Mouse (Mus musculus) retina, postnatal 1 day (tissue): ENCODE results near the gene Aldh2.
A peak's percentile ranks its signal among the peaks of the same experiment; 100 is the strongest.
"Not testable (repeated sequence)": the region's sequence is repeated elsewhere in the genome, so short reads cannot be mapped to it uniquely, and the experiment has no call there.

ENCODE experiments used
- DNase-seq: peaks from one replicate; pipeline ENCODE4 v3.0.0-alpha.2; 2012

Aldh2 gene

DNA sequence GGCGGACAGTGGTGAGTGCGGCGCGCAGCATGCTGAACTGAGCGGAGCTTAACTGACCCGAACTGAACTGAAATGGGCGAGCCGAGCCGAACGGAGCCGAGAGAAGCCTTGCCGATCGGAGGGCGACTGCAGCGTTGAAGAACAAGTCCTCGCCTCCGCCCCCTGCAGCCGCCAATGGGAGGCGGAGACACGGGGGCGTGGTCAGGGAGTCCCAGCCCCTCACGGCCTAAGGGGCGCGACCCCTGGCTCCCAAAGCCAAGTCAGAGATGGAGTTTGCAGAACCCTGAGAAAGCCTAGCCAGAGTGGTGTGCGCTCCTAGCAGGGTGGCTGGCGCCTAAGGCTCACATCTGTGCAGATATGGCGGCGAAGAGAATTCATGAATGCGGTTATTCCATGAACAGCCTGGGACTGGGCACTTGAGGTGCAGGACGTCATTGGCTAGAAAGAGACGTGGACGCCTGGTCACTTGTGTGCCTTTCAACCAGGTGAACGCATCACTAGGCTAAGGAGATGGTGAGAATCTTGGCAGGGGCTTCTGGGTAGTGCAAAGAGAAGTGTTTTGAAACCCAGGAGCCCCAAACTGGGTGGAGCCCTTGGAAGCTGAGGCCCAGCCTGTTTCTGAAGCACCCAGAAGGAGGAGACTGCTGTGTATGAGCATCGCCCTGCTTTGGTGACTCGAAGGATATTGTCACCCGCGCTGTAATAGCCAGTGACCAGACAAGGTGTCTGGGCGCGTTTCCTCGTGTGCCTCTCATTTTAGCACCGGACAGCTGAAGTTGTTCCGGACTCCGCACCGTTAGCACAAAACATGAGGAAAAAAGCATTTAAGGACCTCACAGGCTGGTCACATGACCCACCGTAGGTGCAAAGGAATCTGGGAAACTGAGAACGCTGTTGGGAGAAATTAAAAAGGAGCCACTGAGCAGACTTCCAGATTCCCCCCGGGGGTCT is at the start of gene Aldh2:
Gene Aldh2, minus strand, starts transcription at position 374 of the 951 bp plus-strand sequence.
- peak; percentile 89 for DNase-seq

DNA sequence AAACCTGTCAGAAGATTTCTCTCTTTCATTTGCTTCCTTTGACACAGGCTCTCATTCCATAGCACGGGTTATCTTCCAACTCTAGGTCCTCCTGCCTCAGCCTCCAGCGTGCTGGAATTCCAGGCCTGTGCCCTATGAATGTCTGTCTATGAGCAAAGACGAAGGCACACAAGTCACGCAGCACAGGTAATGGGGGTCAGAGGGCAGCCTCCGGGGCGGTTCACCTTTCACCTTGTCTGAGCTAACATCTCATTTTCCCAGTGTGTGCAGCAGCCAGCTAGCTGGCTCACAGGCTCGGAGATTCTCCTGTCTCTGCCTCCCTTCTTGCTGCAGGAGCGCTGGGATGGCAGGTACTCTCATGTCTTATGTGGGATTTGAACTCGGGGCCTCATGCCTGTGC is 46.0 kb upstream of the Aldh2 start:
- no peak for DNase-seq

DNA sequence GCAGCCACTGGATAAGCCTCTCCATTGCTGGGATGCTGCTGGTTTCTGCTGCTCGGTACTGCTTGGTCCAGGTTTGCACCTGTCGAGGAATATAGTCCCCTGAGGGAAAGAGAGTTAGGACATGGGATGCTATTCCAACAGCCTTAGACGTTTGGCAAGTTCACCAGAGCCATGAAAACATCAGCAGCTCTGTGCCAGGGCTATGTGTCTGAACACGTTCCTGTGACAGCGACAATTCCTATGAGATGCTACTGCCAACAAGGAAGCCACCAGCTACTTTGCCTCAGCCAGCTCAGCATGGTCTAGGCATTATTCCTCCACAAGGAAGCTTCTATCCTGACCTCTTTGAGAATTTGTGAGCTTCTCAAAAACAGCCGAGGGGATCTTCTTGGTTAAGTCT is 43.7 kb upstream of the Aldh2 start:
- DNase-seq = no peak

DNA sequence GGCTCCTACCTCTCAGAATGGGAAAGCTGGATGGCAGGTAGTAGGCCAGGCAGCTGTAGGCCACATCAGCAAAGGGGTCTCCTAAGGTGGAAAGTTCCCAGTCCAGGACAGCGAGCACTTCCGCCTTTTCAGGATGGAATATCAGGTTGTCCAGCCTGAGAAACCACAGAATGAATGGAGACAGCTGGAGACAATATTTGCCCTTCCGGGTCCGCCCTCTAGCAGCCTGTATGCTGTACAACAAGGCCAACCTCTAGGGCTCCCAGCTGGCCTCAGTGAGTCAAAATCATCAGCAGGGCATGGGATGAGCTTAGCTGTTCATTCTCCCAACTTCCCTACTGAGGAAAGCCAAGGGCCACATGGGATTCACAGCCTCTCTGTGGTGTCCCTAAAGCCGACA is 41.0 kb upstream of the Aldh2 start:
- no peak for DNase-seq

DNA sequence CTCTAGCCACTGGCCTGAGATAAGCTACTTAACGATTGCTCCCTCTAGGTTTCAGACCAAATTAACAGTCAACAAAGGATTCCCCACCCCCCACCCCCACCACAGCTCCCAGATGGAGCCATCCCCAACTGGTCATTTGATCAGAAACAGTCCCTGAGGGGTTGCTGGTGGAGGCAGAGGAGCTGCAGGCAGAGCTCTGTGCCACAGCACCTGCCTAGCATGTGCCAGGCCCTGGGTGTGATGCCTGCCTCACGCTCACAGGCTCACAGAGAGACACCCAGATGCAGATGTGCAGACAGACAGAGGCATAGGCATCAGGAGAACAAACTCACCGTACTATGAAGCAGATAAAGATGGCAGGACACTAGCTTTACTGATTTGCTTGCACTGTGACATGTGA is 39.2 kb upstream of the Aldh2 start:
- peak; percentile 64 for DNase-seq

DNA sequence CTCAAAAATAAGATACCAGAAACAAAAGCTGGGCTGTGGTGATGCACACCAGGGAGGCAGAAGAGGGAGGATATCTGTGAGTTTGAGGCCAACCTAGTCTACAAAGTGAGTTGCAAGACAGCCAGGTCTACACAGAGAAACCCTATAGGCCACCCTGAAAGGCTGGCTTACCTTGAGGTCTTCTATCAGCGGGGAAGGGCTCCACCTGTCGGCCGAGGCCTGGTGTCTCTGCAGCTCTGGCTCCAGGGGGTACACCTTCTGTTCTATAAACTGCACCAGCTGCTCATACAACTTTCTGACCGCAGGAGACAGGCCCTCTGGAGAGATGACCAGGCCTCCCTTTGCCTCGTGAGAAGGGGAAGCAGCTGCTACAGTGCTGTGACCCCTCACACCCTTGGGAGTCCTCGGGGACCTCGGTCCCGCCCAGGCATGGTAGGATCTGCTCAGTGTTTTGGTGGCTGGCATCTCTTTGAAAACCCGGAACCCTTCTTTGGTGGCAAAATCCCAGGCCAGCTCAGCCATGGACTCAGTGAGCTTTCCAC is 37.6 kb upstream of the Aldh2 start:
- DNase-seq = not testable (repeated sequence)

DNA sequence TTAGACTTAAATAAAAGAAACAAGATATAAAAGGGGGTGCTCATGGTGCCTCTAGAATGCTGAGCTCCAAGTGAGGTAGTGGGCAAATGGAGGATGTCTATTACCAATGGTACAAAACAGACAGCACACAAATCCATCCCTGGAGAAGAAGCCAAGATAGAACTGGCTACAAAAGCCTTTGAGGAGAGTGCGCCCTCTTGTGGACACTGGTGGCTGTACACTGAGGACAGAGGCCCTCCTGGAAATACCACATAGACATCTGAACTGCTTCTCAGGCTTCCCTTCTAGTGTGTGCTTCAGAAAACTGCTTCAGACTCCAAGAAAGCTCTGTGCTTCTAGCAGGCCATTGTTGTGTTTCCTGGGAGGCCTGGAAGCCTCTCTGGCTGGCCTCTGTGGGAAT is 34.2 kb upstream of the Aldh2 start:
- DNase-seq = peak; percentile 77

DNA sequence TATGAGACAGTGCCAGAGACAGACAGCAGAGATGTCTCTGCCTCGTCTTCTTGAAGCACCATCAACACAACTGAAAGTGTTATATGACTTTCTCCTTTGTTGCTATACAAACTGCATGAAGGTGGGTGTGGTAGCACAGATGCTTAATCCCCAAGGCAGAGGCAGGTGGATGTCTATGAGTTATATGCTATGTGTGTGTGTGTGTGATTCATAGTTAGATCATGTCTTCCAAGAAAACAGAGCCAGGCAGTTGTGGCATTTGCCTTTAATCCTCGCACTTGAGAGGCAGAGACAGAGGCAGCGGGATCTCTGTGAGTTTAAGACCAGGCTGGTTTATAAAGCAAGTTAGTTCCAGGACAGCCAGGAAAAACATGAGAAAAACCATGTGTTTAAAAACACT is 29.6 kb upstream of the Aldh2 start:
- DNase-seq = no peak

DNA sequence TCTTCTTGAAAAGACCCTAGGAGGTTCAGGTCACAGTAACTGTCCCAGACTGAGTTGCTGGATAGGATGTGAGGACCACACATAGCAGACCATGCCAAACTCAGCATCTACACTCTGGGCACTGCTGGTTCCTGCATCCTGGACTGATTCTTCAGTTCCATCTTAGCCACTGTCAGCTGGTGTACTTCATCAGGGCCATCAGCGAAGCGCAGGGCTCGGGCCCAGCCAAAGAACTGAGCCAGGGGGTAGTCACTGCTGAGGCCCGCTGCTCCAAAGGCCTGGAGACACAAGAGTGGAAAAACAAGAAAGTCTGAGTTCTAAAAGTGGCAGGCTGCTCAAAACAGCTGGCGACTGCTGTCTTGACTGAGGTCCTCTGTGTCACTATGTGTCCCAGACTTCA is 27.5 kb upstream of the Aldh2 start:
- DNase-seq = no peak

DNA sequence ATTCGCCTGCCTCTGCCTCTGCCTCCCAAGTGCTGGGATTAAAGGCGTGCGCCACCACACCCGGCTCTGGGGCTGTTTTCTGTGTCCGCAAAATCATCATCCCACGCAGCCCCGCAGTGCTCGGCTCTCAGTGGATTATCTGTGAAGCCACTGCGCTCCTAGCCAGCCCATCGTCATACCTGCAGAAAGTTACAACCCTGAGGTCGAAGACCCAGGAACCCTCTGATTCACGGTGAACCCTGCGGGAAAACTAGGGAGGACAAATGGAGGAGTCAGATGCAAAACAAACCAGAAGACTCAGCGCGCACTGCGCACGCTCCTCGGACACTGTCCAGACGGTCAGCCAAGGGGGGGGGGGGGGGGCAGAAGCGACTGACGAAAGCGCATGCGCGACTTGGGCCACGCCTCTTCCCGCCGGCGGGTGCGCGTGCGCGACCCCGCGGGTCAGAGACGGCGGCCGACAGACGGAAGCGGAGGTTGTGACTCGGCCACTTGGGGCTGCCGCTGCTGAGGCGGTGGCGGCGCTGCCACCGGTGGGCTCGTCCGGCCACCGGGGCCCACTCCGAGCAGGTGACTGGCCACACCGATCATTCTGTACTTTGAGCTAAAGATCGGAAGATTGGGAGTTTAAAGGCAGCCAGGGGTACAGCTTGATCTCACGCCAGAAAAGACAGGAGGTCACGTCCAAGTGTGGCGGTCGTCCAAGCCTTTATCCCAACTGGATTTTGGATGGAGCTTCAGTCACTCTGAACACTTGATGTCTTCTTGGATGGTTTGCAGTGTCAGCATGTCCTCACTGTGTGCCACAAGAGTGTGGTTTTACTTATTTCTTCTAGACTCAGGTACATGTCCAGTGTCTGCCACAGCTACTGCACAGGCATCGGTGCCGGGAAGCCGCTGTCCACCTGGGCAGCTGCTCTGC is 25.2 kb upstream of the Aldh2 start, which contains the start of gene Acad12:
Gene Acad12, minus strand, starts transcription at position 347 of the 922 bp plus-strand sequence.
- peak; percentile 94 for DNase-seq

DNA sequence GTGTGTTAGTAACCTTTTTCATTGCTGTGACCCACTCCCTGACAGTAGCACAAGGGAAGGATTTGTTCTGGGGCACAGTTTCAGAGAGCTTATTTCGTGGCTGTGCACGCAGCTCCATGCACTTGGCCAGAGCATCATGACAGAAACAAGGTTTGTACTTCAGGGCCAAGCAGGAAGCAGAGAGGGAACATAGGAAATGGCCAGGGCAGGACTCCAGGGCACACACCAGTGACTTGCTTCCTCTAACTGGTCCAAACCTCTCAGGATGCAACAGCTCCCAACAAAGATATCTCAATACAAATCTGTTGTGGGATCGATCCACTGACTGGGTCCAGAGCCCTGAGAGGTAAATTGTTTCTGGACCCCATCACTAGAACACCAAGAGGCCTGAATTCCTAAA is 21.3 kb upstream of the Aldh2 start:
- not testable (repeated sequence) for DNase-seq

DNA sequence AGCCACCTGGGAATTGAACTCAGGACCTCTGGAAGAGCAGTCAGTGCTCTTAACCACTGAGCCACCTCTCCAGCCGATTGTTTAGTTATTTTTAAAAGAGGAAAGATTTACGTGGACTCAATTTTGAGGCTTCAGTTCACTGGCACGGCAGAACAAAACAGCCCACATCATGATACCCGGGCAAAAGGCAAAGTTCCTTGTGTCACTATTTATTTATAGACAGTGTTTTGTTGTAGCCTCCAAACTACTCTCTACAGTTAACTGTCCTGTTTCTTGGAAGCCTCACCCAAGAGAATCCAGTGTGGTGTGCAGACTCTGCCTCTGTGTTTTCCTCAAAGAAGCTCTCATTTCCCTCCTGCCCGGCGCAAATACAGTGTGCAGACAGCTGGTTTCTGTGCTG is 18.4 kb upstream of the Aldh2 start:
- DNase-seq = no peak

DNA sequence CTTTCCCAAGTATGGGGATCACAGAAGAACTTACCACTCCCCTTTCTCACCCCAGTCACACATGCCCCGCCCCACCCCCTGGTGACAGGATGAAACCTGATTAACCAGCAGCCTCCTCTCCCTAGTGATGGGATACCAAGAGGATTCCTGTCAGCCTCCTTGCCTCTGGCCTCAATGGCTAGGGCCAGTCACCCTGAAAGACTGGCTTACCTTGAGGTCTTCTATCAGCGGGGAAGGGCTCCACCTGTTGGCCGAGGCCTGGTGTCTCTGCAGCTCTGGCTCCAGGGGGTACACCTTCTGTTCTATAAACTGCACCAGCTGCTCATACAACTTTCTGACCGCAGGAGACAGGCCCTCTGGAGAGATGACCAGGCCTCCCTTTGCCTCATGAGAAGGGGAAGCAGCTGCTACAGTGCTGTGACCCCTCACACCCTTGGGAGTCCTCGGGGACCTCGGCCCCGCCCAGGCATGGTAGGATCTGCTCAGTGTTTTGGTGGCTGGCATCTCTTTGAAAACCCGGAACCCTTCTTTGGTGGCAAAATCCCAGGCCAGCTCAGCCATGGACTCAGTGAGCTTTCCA is 16.0 kb upstream of the Aldh2 start:
- DNase-seq = not testable (repeated sequence)

DNA sequence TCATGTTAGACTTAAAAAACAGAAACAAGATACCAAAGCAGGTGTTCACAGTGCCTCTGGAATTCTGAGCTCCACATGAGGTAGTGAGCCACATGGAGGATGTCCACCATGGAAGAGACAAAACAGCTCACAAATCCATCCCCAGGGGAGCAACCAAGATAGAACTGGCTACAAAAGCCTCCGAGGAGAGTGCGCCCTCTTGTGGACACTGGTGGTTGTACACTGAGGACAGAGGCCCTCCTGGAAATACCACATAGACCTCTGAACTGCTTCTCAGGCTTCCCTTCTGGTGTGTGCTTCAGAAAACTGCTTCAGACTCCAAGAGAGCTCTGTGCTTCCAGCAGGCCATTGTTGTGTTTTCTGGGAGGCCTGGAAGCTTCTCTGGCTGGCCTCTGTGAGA is 12.5 kb upstream of the Aldh2 start:
- DNase-seq = peak; percentile 81

DNA sequence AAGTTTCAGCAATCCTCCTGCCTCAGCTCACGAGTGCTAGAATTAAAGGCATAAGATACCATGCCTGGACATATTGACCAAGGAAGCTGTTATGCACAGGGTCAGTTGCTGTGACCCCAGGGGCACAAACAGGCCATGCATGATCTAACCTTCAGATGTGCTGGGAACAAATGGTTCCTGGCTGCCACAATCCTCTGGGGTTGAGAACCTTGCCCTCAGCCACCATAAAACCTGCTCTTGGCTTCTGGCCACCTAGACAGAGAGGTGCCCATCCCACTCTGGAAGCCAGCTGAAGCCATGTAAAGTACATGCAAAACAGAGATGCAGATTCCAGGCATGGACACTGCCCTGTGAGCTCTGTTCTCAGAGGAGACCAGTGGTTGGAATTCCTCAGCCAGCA is 10.2 kb upstream of the Aldh2 start:
- DNase-seq = not testable (repeated sequence)

DNA sequence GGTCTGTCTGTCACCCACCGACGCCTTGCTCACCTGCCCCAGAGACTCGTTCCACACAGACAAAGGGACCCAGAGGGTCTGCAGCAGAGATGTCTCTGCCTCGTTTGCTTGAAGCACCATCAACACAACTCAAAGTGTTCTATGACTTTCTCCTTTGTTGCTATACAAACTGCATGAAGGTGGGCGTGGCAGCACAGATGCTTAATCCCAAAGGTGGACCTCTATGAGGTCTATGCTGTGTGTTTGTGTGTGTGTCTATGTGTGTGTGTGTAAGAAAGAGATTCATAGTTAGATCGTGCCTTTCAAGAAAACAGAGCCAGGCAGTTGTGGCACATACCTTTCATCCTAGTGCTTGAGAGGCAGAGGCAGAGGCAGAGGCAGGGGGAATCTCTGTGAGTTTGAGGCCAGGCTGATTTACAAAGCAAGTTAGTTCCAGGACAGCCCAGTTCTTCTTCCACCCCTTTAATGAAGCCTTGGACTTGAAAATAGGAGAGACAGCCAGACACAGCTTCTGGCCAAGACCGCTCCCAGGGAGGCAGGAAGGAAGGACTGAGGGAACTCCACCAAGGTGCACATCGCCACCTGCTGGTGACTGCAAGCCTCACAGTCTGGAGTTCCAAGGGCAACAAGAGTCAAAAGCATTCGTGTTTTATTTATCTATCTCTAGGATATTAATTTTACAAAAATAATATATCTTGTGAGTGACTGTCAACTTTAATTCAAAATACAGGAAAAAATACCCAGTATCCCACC is 8.1 kb upstream of the Aldh2 start:
- DNase-seq = peak; percentile 83

DNA sequence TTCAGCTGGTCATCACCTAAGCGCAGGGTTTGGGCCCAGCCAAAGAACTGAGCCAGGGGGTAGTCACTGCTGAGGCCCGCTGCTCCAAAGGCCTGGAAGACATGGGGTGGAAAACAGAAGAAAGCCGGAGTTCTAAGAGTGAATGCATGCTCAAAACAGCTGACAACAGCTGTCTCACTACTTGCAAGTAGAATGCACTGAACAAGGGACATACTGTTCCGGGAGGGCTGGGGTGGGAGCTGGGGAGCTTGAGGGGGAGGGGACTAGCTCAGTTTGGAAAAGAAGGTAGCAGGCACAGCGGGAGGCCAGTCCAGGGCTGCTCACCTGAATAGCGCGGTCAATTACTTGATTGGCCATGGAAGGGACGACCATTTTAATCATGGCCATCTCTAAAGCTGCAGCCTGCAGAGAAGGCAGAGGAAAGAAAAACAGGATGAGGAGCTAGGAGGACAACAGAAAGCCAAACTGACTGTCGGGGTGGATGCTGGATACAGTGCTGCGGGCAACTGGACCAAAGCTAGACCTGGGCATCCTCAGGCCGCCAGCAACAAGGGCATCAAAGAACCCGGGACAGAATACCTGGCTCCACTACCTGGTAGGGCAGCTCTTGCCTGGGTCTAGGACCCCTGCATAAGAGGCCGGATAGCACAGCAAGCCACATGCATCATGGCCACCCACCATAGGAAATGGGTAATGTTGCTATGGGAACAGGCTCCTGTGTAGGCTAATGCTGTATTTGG is 5.4 kb upstream of the Aldh2 start:
- no peak for DNase-seq

DNA sequence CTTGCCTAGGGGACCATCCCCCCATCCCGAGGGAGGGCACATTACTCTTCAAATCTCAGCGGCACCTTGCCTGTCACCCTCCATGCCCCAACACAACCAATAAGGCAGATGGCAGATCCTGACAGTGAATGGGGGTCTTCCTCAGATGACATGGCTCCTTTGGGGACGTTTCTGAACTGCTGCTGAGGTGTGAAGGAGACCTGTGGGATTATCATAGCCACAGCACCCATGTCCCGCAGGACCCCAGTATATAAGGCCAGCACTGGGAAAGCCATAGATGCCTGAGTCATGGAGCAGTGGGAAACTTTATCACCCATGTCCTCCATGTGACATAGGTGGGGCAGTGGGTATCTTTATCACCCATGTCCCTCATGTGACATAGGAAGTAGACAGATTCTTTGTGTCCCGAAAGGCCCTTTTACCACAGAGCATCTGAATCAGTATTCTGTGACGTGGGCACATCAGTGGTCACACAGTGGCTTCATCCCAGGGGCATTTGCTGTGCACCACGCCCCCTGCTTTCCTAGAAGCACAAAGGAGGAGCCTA is 4.4 kb upstream of the Aldh2 start:
- no peak for DNase-seq

DNA sequence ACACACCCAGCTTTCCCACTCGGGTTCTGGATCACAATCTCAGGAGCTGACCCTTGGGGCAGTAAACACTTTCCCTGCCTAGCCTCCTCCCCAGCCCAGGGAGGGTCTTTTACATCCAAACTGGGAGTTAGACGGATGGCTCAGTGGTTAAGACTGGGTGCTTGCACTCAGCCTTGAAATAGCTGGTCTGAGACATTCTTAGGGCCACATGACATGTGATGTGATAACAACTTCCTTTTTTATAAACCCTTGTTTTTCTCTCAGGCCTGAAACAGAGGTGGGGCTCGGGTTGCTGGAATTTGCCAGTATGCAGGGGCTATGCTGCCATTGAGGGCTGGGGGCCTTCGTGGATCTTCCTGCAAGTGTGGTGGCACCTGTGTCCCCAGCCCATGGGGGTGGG is 3.7 kb upstream of the Aldh2 start:
- no peak for DNase-seq

DNA sequence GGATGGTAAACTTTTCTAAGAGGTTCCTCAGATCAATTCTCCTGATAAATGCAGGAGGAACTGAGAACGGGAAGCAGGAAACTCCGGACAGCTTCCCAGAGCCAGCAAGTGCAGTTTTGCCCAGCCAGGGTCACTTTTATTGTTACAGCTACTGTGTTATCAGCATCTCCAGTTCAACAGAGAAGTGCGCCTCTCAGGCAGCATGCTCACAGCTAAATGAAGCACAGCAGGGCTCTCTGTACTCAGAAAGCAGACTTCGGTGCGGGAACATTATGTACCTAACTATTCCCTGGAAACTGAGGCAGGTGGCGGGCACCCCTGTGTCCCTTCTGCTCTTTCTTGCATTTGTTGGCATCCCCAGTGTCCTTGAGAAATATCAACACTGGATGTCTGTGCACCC is 2.6 kb upstream of the Aldh2 start:
- DNase-seq = no peak

DNA sequence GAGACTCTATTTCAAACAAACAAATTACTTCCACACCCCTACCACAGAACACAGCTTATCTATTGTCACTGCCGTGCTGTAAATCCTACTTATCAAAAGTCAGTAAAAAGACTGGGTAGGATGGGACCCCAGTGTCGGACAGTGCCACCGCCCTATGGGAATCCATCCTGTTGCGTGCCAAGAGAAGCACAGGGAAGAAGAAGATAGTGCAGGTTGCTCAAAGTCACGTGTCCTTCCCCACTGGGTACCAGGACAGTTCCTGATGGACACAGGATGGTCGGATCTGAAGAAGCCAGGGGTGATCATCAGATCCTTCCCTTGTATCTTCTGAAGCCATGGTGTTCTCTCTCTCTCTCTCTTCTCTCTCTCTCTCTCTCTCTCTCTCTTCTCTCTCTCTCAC is 2.1 kb upstream of the Aldh2 start:
- DNase-seq = no peak
